Mouse (Mus musculus) bone marrow, adult 2 months (tissue): Measurements from ENCODE around the gene Gm266. TPM values are rescaled to one million over a fixed set of nuclear protein-coding genes. Genes with fewer than 3 reads are reported as not detected.
A peak's percentile ranks its signal among the peaks of the same experiment; 100 is the strongest.

ENCODE experiments used
- H3K27ac ChIP-seq: fragments of 200-500 bp; 2 replicates; pipeline ENCODE4 v1.5.1; 2012; ENCODE audit warnings: low read depth, mild to moderate bottlenecking, control low read depth, inconsistent platforms, low read length; ENCODE audit not compliant: control insufficient read depth, poor library complexity, insufficient read depth
- H3K4me1 ChIP-seq: fragments of 200-500 bp; 2 replicates; pipeline ENCODE4 v1.6.1; 2011; ENCODE audit warnings: low read length; ENCODE audit not compliant: control insufficient read depth, insufficient read depth
- H3K4me3 ChIP-seq: fragments of 200-500 bp; replicated peaks from 2 replicates; pipeline ENCODE3; 2011; ENCODE audit warnings: mild to moderate bottlenecking, low read depth, low read length, control low read depth; ENCODE audit not compliant: control insufficient read depth
- CTCF ChIP-seq: fragments of 200-500 bp; IDR thresholded peaks from 2 replicates; pipeline ENCODE4 v1.5.1; 2011; ENCODE audit warnings: low read length, control low read depth; ENCODE audit not compliant: control insufficient read depth, insufficient read depth
- POLR2A ChIP-seq: fragments of 200-500 bp; IDR thresholded peaks from 2 replicates; pipeline ENCODE4 v1.6.1; 2011; ENCODE audit warnings: low read depth, mild to moderate bottlenecking, control low read depth, low read length, borderline replicate concordance; ENCODE audit not compliant: control insufficient read depth
- WGBS: fragments of 180-500 bp; shearing (Covaris S2); methylation state at CpG from one replicate; pipeline ENCODE4 v1.1.7; 2018; 5-methylcytosine and 5-hydroxymethylcytosine counted together
- polyA plus RNA-seq: library from polyadenylated mRNA; stranded (reverse); fragments of >200 nt; gene quantifications from 2 replicates; pipeline ENCODE4 v1.2.4, GENCODE M21; 2011; ENCODE audit warnings: low replicate concordance; ENCODE audit not compliant: missing spikeins, insufficient read depth, insufficient read length

The Gm266 gene
- polyA plus RNA-seq: not detected in 2 replicates

GRCm38 (mm10) chr12:111485652-111486306 lies at the start of gene Gm266:
Gene Gm266, minus strand, starts transcription at chr12:111485823.
- H3K27ac ChIP-seq: no peak within 1 kb of the TSS
- no peak for TF ChIP-seq CTCF
- no peak for TF ChIP-seq POLR2A
- 3% methylated on average over 58 of the region's 58 CpGs for WGBS
- no peaks in the 10 kb centered on the region for H3K4me1 ChIP-seq
- H3K4me3 ChIP-seq: no peak within 1 kb of the TSS

- H3K4me3 ChIP-seq: no peak overlapping the region
- WGBS: 20% methylated on average over 6 of the region's 6 CpGs
- no peak for TF ChIP-seq POLR2A
- peak; percentile 4; the same call in 1 of the 2 replicates for TF ChIP-seq CTCF
- H3K4me1 ChIP-seq: peaks cover 9% of the 10 kb centered on the region
- H3K27ac ChIP-seq: peak overlapping the region; percentile 76
Observed at GRCm38 (mm10) chr12:111535281-111535680, 49.7 kb upstream of the Gm266 start.

GRCm38 (mm10) chr12:111533096-111533794 lies 47.6 kb upstream of the Gm266 start:
- no peak overlapping the region for H3K27ac ChIP-seq
- peaks cover 9% of the 10 kb centered on the region for H3K4me1 ChIP-seq
- TF ChIP-seq CTCF (no peak), POLR2A (no peak)

GRCm38 (mm10) chr12:111529192-111529591 lies 43.6 kb upstream of the Gm266 start:
- Histone ChIP-seq H3K4me1 (peaks cover 5% of the 10 kb centered on the region), H3K4me3 (no peak overlapping the region), H3K27ac (no peak overlapping the region)
- TF ChIP-seq CTCF (no peak), POLR2A (no peak)
- WGBS: 46% methylated on average over 8 of the region's 8 CpGs

More at GRCm38 (mm10) chr12:111533096-111533794, 47.6 kb upstream of the Gm266 start:
- 80% methylated on average over 11 of the region's 11 CpGs for WGBS
- no peak overlapping the region for H3K4me3 ChIP-seq

GRCm38 (mm10) chr12:111527643-111528281 lies 42.1 kb upstream of the Gm266 start:
- H3K4me3 ChIP-seq: no peak overlapping the region
- no peak for TF ChIP-seq CTCF
- no peak for TF ChIP-seq POLR2A
- WGBS: 74% methylated on average over 8 of the region's 8 CpGs

GRCm38 (mm10) chr12:111524883-111525282 lies 39.3 kb upstream of the Gm266 start:
- Histone ChIP-seq H3K4me3 (peak overlapping the region; percentile 7), H3K4me1 (peaks cover 3% of the 10 kb centered on the region; the same call in 1 of the 2 replicates), H3K27ac (peak overlapping the region; percentile 92)
- TF ChIP-seq POLR2A (no peak), CTCF (no peak)
- 29% methylated on average over 3 of the region's 3 CpGs for WGBS

More at GRCm38 (mm10) chr12:111527643-111528281, 42.1 kb upstream of the Gm266 start:
- no peak overlapping the region for H3K27ac ChIP-seq
- H3K4me1 ChIP-seq: peaks cover 6% of the 10 kb centered on the region

- peak overlapping the region; percentile 92 for H3K27ac ChIP-seq
Observed at GRCm38 (mm10) chr12:111524469-111524868, 38.8 kb upstream of the Gm266 start.

GRCm38 (mm10) chr12:111520994-111521393 lies 35.4 kb upstream of the Gm266 start:
- TF ChIP-seq POLR2A: no peak
- TF ChIP-seq CTCF: no peak
- Histone ChIP-seq H3K27ac (no peak overlapping the region), H3K4me3 (no peak overlapping the region), H3K4me1 (peaks cover 3% of the 10 kb centered on the region; the same call in 1 of the 2 replicates)
- WGBS: 61% methylated on average over 2 of the region's 2 CpGs

More at GRCm38 (mm10) chr12:111524469-111524868, 38.8 kb upstream of the Gm266 start:
- peaks cover 3% of the 10 kb centered on the region; the same call in 1 of the 2 replicates for H3K4me1 ChIP-seq
- WGBS: 16% methylated on average over 1 of the region's 1 CpGs
- H3K4me3 ChIP-seq: no peak overlapping the region
- no peak for TF ChIP-seq POLR2A
